Mouse (Mus musculus) thymus, postnatal 14 days (tissue): ENCODE measurements around the gene Ache.
A peak's percentile ranks its signal among the peaks of the same experiment; 100 is the strongest.

Experiments used
- DNase-seq: peaks from one replicate; pipeline ENCODE4 v3.0.0; 2021

The Ache gene

DNA sequence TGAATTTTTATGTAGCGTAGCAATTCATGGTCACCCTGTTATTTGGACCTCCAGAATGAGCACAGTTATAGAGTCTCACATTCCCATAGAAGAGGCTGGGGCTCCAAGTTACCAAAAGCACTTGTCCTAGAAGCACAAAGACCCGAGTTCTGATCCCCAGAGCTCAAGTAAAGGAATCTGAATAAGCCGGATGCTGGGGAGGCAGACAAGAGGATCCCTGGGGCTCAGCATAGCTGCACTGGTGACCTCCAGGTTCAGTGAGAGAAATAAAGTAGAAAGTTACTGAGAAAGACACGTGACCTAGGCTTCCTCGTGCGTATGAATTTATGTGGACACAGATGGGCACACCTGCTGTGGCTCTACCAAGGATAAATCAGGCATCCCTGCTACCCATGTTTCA, 47.7 kb downstream of the Ache start:
- DNase-seq, result no peak

DNA sequence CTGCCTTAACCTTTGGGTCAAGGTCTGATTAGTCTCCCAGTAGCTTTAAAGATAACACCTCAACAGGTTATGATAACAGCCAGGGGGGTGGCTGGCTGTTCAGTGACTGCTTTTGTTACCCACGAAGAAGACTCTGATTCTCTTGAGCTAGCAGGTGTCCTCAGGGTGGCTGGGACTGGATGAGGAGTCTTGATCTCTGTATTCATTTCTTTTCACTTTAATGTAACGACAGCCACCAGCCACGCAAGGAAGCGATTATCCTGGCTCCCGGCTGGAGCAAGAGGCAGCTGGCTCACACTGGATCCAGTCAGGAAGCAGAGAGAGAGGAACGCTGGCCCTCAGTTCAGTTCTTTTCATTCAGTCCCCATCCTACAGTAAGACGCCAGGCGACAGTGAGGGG, 49.9 kb downstream of the Ache start:
- no peak for DNase-seq

DNA sequence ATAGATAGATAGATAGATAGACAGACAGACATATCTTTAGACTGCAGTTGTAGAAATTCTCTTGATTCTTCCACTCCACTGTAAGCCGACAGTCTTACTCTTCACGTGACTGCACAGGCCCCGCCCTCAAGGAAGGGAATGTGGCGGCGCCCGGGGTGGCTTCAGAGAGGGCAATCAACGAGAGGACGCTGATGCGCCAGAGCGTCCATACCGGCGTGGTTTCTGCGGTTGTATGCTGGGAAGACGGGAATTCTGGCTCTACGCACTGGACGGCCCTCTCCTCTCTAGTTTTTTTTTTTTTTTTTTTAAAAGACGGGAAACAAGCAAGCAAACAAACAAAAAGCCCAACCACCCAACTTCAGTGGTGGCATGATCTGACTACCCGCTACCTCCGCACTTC, 50.9 kb downstream of the Ache start:
- DNase-seq, result peak; percentile 88

DNA sequence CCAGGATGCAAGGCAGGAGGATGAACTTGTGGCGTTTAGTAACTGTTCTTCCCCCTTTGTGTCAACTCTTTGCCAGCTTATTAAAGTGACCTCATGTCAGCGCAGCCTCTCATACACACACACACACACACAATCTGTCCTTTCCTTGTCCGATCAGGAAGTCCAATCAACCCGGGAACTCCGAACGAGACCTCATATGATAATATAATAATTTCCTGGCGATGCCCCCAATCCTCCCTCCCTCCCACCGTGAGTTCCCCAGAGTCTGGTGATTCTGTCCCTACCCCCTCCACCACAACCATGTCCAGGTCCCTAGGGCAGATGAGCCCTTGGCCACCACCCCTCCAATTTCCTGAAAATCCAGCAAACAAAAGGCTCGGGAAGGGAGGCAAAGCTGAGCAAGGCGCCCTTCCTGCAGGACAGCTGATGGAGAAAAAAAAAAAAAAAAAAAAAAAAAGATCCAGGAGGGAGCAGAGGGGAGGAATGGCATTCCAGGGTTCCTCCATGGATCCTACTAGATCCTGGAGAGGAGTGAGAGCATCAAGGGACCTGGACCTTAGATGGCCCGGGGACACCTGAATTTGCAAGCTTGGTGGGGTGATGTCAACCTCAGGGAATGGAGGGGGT, 51.5 kb downstream of the Ache start:
- no peak for DNase-seq

DNA sequence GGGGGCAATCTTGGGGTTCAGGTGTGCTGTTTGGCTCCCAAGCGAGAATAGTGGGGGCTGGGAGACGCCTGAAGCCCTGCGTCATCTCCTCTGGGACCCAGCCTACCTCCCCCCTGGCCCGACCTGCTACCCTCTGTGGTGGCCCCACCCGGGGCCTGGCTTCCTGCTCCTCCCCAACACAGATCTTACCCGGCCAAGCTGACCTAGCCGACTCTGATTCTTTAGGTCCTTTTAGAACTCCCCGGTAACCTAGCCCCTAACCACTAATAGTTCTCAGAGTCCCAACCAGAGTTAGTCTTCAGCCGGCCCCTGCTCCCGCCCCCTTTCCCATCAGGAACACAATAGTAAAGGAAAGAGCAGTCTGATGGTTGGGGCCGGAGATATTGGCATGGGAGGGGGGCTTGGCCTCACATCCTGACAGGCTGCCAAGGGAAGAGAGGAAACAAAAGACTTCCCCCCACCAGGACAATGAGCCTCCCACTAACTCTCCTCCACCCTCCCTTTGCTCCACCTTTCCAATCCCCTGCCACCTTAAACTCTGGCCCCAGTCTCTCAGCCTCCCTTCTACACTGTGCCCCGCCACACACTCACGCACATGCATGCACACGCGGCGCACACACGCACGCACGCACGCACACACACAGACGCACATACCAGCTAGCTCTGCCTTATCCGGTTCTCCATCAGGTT, 52.1 kb downstream of the Ache start:
- DNase-seq, result peak; percentile 15

DNA sequence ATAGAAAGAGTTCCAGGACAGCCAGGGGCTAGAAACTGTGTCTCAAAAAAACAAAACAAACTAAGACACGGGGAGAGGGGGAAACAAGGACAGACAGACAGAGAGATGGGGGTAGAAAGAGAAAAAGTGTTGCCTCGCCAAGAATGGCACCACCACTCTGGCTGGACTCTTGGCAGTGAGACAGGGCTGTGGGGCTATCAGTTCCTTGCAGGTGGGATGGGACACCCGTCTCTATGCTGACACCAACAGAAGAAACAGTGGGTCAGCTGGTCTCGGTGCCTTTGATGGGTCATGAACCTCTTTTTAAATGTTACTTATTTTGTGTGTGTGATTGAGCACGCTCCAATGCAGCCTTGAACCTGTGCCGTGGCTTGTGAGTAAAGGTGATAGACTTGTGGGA, 52.9 kb downstream of the Ache start:
- DNase-seq, result no peak

DNA sequence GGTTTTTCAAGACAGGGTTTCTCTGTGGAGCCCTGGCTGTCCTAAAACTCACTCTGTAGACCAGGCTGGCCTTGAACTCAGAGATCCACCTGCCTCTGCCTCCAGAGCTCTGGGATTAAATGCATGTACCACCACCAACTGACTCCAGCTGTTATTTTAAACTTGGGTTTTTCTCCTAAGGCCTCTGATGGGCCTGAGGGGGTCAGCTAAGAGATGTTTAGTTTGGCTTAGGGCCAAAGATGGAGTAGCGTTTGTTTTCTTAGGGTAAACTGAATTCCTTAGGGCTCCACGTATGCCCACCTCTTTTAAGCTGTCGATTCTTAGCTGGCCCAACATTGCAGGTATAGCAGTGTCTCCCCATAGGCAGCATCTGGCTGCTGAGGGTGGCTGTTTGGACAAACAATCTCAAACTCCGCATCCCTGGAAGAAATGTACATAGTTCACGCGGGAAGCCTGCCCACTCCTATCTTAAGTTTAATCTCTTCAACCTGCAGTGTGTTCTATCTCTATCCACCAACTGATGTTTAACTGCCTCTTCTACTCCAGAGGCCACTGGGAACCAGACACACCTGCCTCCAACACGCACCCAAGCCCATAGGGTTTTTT, 55.2 kb downstream of the Ache start:
- no peak for DNase-seq

DNA sequence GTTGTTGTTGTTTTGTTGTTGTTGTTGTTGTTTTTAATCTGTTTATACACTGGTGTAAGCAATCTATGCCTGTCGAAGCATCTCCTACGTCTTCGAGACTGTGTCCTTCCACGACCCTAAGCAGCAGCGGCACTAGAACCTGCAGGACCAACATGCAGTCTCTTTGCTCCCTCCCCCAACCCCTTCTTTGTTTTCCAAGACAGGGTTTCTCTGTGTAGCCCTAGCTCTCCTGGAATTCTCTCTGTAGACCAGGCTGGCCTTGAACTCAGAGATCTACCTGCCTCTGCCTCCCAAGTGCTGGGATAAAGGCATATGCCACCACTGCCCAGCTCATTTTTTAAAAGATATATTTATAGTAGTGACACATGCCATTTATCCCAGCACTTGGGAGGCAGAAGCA, 56.1 kb downstream of the Ache start:
- no peak for DNase-seq

DNA sequence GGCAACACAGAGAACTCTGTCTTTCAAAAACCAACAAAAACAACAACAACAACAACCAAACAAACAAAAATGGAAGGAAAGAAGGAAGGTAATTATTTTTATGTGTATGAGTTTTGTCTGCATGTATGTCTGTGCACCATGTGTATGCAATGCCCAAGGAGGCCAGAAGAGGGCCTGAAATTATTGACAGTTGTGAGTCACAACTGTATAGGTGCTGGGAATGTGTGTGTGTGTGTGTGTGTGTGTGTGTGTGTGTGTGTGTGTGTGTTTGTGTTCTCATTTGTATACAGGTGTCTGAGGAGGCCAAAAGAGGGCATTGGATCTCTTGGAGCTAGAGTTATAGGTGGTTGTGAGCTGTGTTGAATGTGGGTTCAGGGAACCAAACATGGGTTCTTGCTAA, 56.5 kb downstream of the Ache start:
- no peak for DNase-seq
